24 mouse cellular contexts compared by ENCODE assay signal in the genomic region with DNA sequence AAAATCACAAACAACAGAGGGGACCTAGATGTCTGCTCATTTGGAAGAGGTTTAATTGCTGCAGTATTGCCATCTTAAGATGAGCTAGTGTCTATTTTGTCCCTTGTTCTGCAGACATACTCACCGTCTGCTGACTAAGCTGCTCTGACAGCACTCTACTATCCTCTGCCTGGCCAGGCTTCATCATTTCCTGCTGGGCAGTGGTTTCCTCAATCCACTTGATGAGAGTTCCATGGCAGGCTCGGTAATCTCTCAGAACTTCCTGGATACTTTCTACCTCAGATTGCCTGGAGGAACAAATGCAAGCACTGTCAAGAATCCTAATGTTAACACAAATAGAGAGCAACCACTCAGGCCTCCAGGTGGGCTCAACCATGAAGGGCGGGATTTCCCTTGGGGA.
A peak's percentile ranks its signal among the peaks of the same experiment; 100 is the strongest.
DNase-seq lines count a peak whose midpoint lies in the region; ATAC-seq and TF ChIP-seq lines count a peak whose summit lies in the region.
"Had no signal": no experiment of that assay in that cellular context is flagged by ENCODE, and none has a peak within 500 bp of the region (broad histone marks: within the 10 kb centered on the region; RNA-seq: fewer than 3 reads in every experiment).

No protein-coding gene starts in this region.

- peak in 1 of 2 experiments; percentile 20 for DNase-seq in heart, adult 2 months
- DNase-seq in heart, postnatal 14 days, result no peak
- peak; percentile 79 for DNase-seq in 416B (ENCODE audit: low read depth)
- peak; percentile 15 for DNase-seq in A20 (ENCODE audit: low read depth, low spot score)
- no peak for DNase-seq in thymus, postnatal 10 days (ENCODE audit: low spot score in 2 of 2)
- DNase-seq in embryo, embryonic 9.5 days (ENCODE audit: extremely low spot score), result no peak
- DNase-seq: adrenal gland, adult 2 months; adrenal gland, postnatal 14 days; B cell, adult 2 months; cerebellum, adult 18-20 months; cerebellum, adult 9-10 months; cerebellum, postnatal 14 days; gastrocnemius, postnatal 25 days; kidney, adult 18-20 months had no signal

- H3K36me3 ChIP-seq in heart, adult 2 months (ENCODE audit: control insufficient read depth, insufficient read depth, low read length), result peaks cover 25% of the 10 kb centered on the region
- peaks cover 53% of the 10 kb centered on the region for H3K36me3 ChIP-seq in kidney, embryonic 16.5 days (ENCODE audit: insufficient read depth, low read length)

- no peak overlapping the region for H3K9ac ChIP-seq in heart, adult 2 months (ENCODE audit: low read depth, low read length)
- no peak overlapping the region for H3K9ac ChIP-seq in kidney, embryonic 16.5 days (replicated peaks; ENCODE audit: low read length)
- H3K9ac ChIP-seq: embryonic facial prominence, embryonic 12.5 days; embryonic facial prominence, embryonic 15.5 days; heart, embryonic 13.5 days; hindbrain, embryonic 14.5 days had no signal

- H3K4me3 ChIP-seq in heart, adult 2 months, result no peak overlapping the region
- H3K4me3 ChIP-seq in brown adipose tissue, adult 24 weeks (ENCODE audit: insufficient read depth, low read depth, low read length), result no peak overlapping the region
- H3K4me3 ChIP-seq in kidney, embryonic 16.5 days (ENCODE audit: low read length), result no peak overlapping the region
- H3K4me3 ChIP-seq: embryonic facial prominence, embryonic 12.5 days; embryonic facial prominence, embryonic 15.5 days; heart, embryonic 13.5 days had no signal

- TF ChIP-seq POLR2A in heart, adult 2 months (IDR thresholded peaks at IDR 0.05; ENCODE audit: insufficient read depth, low read depth, low read length), result no peak

- 45% methylated on average over 3 of the region's 3 CpGs for WGBS in heart, adult 2 months
- WGBS in kidney, embryonic 16.5 days, result 82% methylated on average over 3 of the region's 3 CpGs

- H3K27ac ChIP-seq in heart, adult 2 months, result no peak overlapping the region
- H3K27ac ChIP-seq in brown adipose tissue, adult 24 weeks (replicated peaks; ENCODE audit: low read depth, low read length), result 0 out of 2 replicates have a peak overlapping the region, but pooled peaks have one; percentile 47
- H3K27ac ChIP-seq in kidney, embryonic 16.5 days (ENCODE audit: low read length), result no peak overlapping the region
- H3K27ac ChIP-seq: embryonic facial prominence, embryonic 12.5 days; embryonic facial prominence, embryonic 15.5 days; heart, embryonic 13.5 days; hindbrain, embryonic 14.5 days; hindbrain, postnatal 0 days had no signal

- no peak for TF ChIP-seq CTCF in heart, adult 2 months (IDR thresholded peaks at IDR 0.05)

- H3K4me1 ChIP-seq in heart, adult 2 months (ENCODE audit: control insufficient read depth, insufficient read depth, low read length), result peaks cover 4% of the 10 kb centered on the region
- 0 out of 2 replicates have a peak, but pooled peaks cover 2% of the 10 kb centered on the region for H3K4me1 ChIP-seq in brown adipose tissue, adult 24 weeks (ENCODE audit: control insufficient read depth, insufficient read depth, insufficient read length, low read length)
- no peaks in the 10 kb centered on the region for H3K4me1 ChIP-seq in kidney, embryonic 16.5 days (ENCODE audit: insufficient read depth, low read length)
- H3K4me1 ChIP-seq: embryonic facial prominence, embryonic 12.5 days; embryonic facial prominence, embryonic 15.5 days had no signal

- H3K79me2 ChIP-seq in heart, adult 2 months (replicated peaks; ENCODE audit: control insufficient read depth, insufficient read depth, low read length), result no peaks in the 10 kb centered on the region

- no peak for ATAC-seq in kidney, embryonic 16.5 days (ENCODE audit: low FRiP score, low TSS enrichment)
- ATAC-seq: forebrain, embryonic 14.5 days; hindbrain, postnatal 0 days; inflammation-experienced regulatory T-cells, adult 6 months; intestine, embryonic 16.5 days had no signal

- intact Hi-C loops in heart, adult 2 months (cut with DNase I), result no loop called here
- intact Hi-C loops in heart, postnatal 14 days (cut with DNase I), result no loop called here

- H3K27me3 ChIP-seq in heart, adult 2 months (ENCODE audit: control insufficient read depth, insufficient read depth, low read length), result no peaks in the 10 kb centered on the region
- H3K27me3 ChIP-seq in kidney, embryonic 16.5 days (ENCODE audit: insufficient read depth, low read length), result no peaks in the 10 kb centered on the region
- H3K27me3 ChIP-seq: embryonic facial prominence, embryonic 12.5 days; embryonic facial prominence, embryonic 15.5 days; heart, embryonic 13.5 days had no signal

- 0 out of 2 replicates have a peak, but pooled peaks have one; percentile 40 for TF ChIP-seq EP300 in heart, adult 2 months (IDR thresholded peaks at IDR 0.05; ENCODE audit: insufficient read depth, low read depth, low read length)

- no peaks in the 10 kb centered on the region for H3K9me3 ChIP-seq in kidney, embryonic 16.5 days (ENCODE audit: low read length)
- H3K9me3 ChIP-seq: embryonic facial prominence, embryonic 12.5 days; embryonic facial prominence, embryonic 15.5 days; heart, embryonic 13.5 days had no signal

- no peak overlapping the region for H3K4me2 ChIP-seq in kidney, embryonic 16.5 days (replicated peaks; ENCODE audit: low read depth, low read length)
- H3K4me2 ChIP-seq: embryonic facial prominence, embryonic 12.5 days; embryonic facial prominence, embryonic 15.5 days; heart, embryonic 13.5 days; hindbrain, embryonic 14.5 days had no signal

Comparison
In these comparisons a context has a peak if more than half of its experiments do, and no peak if none do; other contexts are left out.
1. DNase-seq: peak in 416B (single experiment) and A20 (single experiment); none in heart, postnatal 14 days (0 of 2), thymus, postnatal 10 days (0 of 2) and embryo, embryonic 9.5 days (single experiment).